Mouse (Mus musculus): ENCODE measurements around the gene Sgk1.
"Not testable (repeated sequence)": the region's sequence is repeated elsewhere in the genome, so short reads cannot be mapped to it uniquely, and the experiment has no call there.

Gene Sgk1

DNA sequence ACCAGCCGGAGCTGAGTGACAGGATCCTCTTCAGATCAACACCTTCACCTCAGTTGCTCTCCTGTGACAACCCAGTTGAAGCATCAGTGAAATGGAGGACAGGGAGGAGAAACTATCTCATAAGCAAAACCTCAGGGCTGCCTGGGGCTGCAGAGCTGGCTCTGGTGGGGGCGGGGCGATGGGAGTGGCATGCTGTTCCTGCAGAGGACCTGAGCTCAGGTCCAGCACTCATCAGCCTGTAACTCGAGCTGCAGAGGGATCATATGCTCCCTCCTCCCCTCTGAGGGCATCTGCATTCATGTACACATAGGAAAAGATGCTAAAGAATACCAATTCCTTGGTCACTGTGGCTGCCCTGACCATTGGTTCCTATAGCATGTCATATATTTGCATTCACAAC lies 15.5 kb upstream of the Sgk1 start:
- no peak for DNase-seq (ENCODE audit: low read depth, low spot score)

DNA sequence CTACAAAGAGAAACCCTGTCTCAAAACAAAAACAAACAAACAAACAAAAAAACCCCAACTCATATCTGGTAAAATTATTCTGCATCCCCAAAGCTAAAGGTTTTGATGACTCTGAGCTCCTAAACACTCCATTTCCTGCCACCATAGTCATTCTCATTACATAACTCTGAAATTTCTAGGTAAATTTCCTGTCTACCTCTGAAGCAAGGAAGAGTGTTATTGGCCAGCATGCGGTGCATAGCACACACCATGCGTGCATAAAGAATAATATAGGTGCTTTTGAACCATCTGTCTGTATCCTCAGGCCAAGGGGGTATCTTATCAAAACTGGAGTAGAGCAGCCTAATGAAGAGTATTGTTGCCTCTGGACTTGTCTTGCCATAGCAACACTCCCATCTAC lies 13.8 kb upstream of the Sgk1 start:
- peak; percentile 27 for DNase-seq (ENCODE audit: low read depth, low spot score)

DNA sequence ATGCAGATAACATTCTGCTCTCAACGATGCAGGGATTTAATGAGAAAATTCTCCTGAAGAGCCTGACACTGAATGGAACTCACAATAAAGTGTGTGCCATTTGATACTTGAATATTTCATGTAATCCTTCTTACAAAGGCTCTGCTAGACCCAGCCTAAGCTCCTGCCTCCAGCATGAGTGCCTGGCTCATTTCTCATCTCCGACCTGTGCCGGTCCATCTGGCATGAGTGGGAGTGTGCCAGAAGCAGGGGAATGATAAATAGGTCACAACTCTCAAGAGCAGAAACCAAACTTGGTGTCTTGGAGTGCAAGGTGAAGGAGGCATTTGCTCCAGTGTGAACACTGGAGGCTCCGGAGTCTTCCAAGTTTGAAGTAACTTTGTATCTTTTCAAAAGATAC lies 13.4 kb upstream of the Sgk1 start:
- DNase-seq (ENCODE audit: low read depth, low spot score), result no peak

DNA sequence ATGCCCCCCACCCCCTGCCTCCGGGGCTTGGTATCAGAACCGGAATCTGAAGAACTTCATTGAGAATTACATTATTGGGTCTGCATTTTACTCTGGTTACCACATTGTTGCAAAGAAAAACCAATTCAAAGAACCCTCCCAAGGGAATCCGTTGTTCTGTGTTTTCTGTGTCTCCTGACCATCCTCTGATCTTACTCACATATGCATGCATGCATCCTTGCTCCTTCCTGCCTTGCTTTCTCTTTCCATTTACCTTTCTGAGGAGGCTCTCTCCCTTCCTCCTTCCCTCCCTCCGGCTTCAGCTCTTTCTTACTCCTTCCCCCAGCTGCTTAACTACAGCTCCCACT lies 174 bp upstream of the Sgk1 start:
- no peak for DNase-seq (ENCODE audit: low read depth, low spot score)

- no peak for DNase-seq (ENCODE audit: low read depth, low spot score)
Measured at GRCm38 (mm10) chr10:21883587-21883986, 1.6 kb downstream of the Sgk1 start.

DNA sequence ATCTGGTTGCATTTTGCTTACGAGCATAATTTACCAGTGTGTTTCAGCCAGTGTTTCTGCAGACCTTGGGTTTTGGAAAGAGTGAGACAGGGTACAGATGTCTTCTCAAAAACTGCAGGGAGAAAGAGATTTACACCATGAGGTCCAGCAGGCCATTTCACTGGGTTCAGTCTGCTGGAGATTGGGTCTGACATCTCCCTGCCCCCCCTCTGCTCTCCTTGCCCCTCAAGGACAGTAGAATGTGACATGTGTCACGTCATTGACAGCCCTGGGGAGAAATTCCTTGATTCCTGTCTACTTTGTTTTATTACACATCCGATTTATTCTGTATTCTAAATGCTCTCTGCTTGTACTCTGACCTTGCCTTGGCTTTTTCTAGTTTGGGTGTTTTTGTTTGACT lies 2.5 kb downstream of the Sgk1 start:
- no peak for DNase-seq (ENCODE audit: low read depth, low spot score)

DNA sequence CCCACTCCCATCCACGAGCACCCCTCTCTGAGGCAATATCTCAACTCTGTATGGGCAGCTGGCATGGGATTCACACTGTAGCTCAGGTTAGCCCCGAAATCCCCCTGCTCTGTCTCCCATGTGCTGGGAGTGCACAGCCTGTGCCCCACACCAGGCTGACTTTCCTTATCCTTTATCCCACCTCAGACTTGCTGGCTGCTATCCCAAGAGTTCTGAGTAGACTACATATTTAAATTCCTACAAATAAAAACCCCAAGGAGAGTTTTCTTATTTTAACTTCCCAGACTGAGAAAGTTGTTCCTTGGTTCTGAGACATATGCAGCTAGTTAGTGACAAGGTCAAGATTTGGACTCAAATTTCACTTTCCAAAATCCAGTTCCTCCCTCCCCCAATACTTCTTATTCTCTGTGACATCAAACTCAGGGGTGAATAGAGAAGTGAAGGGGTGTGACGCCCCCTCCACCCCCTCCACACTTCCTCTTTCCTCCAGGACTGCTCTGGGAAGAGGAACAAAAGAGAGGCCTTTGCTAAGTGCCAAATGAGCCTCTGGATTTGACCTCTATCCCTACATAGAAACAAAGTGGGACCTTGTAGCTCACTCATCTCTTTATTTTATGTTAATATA lies 7.3 kb downstream of the Sgk1 start:
- DNase-seq (ENCODE audit: low read depth, low spot score), result no peak

DNA sequence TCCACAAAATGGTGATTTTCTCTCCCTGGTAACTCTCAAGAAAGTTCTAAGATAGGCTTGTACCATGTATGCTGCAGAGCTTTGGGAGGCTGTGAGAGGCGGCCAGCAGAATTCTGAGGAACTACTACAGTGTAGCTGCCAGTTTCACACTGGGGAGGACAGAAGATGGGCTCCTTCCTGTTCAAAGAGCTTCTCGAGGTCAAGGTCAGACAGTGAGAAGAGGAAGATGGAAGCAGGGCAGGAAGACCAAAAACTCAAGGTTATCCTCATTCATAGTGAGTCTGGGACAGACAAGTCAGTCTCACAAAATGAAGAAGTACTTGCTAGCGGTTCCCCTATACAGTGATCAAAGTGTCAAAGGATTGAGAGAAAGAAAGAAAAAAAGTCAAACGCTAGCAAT lies 8.3 kb downstream of the Sgk1 start:
- no peak for DNase-seq (ENCODE audit: low read depth, low spot score)

DNA sequence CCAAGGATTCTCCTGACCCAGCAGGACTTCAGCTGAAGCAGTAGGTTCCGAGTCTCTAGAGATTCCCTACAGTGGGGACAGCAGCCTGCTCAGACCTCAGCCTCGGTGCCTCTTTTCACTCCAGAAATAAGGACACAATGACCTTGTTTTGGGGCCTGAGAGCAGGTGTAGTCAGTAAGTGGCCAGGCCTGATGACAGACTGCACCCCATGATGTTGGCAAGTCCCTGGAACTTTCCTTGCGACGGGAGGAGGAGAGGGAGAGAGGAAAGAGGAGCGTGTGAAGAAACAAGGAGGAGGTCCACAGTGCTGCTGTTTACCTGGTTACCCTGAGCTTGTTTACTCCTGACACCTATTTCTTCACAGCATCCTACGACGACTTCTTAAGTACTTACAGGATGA lies 9.5 kb downstream of the Sgk1 start:
- DNase-seq (ENCODE audit: low read depth, low spot score), result no peak

DNA sequence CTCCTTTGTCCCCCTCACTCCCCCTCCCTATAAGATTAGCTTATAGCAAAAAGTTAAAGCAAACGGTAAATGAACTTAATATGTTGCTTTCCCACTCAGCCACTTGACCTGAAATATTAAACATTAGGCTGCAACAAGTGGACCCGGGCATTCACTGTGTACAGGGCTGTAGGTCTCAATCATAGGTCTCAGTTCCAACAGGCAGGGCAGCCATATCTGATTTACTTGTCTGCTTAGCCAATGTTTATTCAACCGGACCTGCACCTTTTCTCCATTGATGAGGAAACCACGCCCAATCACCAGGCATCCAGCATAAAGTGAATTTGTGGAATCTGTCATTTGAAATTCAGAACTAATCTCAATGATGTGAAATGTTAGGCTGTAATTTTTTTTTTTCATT lies 10.1 kb downstream of the Sgk1 start:
- DNase-seq (ENCODE audit: low read depth, low spot score), result no peak

GRCm38 (mm10) chr10:21898417-21898816 lies 16.4 kb downstream of the Sgk1 start:
- DNase-seq (ENCODE audit: low read depth, low spot score), result no peak

DNA sequence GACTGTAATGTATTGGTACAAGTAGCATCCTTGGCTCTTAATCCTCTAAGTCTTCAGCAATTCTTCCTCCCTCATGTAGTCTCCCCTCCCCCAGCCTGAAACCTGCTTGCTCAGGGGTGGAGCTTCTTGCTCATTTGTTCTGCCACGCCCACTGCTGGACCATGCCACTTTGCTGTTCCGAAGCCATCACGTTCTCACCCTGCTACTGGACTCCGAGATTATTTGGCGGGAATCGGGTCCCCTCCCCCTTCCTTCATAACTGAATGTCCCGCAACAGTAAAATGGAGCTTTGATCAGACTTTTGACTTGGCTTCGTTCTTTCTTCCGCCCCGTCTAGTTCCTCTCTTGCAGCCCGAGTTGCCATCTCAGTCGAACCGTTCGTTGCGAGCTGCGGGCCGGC lies 16.9 kb downstream of the Sgk1 start:
- not testable (repeated sequence) for DNase-seq (ENCODE audit: low read depth, low spot score)

DNA sequence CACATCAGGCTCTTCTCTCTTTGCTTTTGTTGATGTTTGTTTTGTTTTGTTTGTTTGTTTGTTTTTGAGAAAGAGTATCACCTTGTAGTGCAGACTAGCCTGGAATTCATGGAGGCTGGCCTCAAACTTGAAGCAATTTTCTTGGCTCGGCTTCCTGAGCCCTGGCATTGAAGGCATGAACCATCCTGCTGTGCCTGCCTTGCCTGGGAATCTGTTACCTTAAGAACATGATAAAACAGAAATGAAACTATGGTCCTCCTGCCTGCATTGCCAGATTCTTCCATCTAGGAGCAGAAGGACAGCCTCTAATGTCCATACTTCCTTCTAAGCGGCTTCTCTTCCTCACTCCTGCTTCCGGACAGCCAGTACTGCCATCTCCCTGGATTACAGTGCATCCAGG lies 17.4 kb downstream of the Sgk1 start:
- no peak for DNase-seq (ENCODE audit: low read depth, low spot score)

GRCm38 (mm10) chr10:21902152-21903140 lies 20.5 kb downstream of the Sgk1 start:
- no peak for DNase-seq (ENCODE audit: low read depth, low spot score)

DNA sequence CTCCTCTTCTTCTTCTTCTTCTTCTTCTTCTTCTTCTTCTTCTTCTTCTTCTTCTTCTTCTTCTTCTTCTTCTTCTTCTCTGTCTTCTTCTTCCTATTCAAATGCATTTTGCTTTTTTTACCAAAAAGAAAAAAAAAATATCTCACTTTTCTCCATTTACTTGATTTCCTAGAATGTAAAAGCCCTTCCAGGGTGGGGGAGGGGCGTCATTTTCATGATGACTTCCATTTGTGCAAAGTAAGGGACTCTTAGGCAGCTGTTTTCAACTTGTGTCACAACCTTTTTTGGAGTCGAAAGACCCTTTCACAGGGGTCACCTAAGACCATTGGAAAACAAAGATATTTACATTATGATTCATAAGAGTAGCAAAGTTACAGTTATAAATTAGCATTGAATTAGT lies 22.2 kb downstream of the Sgk1 start:
- no peak for DNase-seq (ENCODE audit: low read depth, low spot score)

DNA sequence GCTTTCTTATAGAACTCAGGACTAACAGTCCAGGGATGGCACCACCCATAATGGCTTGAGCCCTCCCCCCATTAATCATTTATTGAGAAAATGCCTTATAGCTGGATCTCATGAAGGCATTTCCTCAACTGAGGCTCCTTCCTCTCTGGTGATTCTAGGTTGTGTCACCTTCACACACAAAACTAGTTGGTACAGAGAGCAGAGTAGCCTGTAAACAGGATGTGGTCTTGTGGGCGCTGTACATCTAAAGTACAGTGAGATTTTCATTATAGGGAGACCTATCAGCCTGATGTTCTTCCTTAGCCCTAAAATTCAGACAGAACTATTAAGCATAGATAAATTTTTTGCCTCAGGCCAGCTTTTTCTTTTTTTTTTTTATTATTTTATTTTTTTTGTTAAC lies 23.6 kb downstream of the Sgk1 start:
- DNase-seq (ENCODE audit: low read depth, low spot score), result peak; percentile 81

GRCm38 (mm10) chr10:21906894-21907446 lies 25.0 kb downstream of the Sgk1 start:
- peak; percentile 54 for DNase-seq (ENCODE audit: low read depth, low spot score)

GRCm38 (mm10) chr10:21907784-21908183 lies 25.8 kb downstream of the Sgk1 start:
- DNase-seq (ENCODE audit: low read depth, low spot score), result peak; percentile 20

- peak; percentile 47 for DNase-seq (ENCODE audit: low read depth, low spot score)
Measured at GRCm38 (mm10) chr10:21908686-21909085, 26.7 kb downstream of the Sgk1 start.

GRCm38 (mm10) chr10:21910334-21910733 lies 28.4 kb downstream of the Sgk1 start:
- DNase-seq (ENCODE audit: low read depth, low spot score), result no peak

DNA sequence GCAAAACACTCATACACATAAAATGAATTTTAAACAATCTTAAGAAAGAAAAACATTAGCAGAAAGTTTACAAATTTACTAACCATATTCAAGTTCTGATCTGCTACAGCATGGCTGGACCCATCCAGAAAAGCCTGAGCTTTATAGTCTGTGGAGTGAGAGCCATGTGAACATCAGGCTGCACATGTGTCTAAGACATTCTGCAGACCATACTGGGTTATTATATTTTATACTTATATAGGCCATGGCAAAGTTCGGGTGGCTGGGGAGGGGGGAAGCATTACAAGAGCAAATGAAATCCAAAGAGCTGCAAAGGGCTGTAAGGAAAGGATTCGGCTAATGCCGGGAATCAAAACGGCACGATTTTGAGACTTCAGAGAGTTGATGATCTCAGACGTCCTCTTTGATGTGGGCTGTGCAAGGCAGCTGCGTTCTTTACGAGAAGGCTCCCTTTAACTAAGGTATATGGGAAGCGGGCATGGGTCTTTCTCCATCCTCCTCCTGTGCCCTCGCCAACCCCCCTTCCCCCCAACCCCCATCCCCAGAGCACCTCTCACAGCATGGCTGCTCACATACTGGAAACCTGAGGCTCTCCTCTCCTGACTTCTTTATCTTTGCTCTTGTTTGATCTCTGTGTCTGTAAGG lies 29.4 kb downstream of the Sgk1 start:
- peak; percentile 71 for DNase-seq (ENCODE audit: low read depth, low spot score)

GRCm38 (mm10) chr10:21914751-21915150 lies 32.8 kb downstream of the Sgk1 start:
- no peak for DNase-seq (ENCODE audit: low read depth, low spot score)
